Mouse (Mus musculus): ENCODE results near the gene Stn1. TPM values are rescaled to one million over a fixed set of nuclear protein-coding genes. Genes with fewer than 3 reads are reported as not detected.

Stn1 gene
- total and polyA plus RNA-seq, 3 experiments = 15.7 to 20.0 (median 15.8) TPM

- no peak overlapping the region for H3K27ac ChIP-seq
- no peaks in the 10 kb centered on the region for H3K36me3 ChIP-seq (ENCODE audit: control insufficient read depth, insufficient read depth, low read length)
- peaks cover 5% of the 10 kb centered on the region for H3K4me1 ChIP-seq (ENCODE audit: control insufficient read depth, insufficient read depth, low read length)
- DNase-seq = no peak
- no peak overlapping the region for H3K4me3 ChIP-seq
- no peaks in the 10 kb centered on the region for H3K27me3 ChIP-seq (ENCODE audit: control insufficient read depth, insufficient read depth, low read length)
- intact Hi-C loops (cut with DNase I) = loop anchor here (2.0 kb wide), 1 partner anchor 132 kb away; no protein-coding TSS in a partner anchor
- H3K9ac ChIP-seq (ENCODE audit: low read depth, low read length) = no peak overlapping the region
- H3K79me2 ChIP-seq (replicated peaks; ENCODE audit: control insufficient read depth, insufficient read depth, low read length) = no peaks in the 10 kb centered on the region
- WGBS = 92% methylated on average over 3 of the region's 3 CpGs
- no peak for TF ChIP-seq POLR2A (IDR thresholded peaks at IDR 0.05; ENCODE audit: insufficient read depth, low read depth, low read length)
- TF ChIP-seq EP300 (IDR thresholded peaks at IDR 0.05; ENCODE audit: insufficient read depth, low read depth, low read length) = no peak
- peak; percentile 41 for TF ChIP-seq CTCF (IDR thresholded peaks at IDR 0.05)
These were observed 48.1 kb downstream of the Stn1 start for GRCm38 (mm10) chr19:47489233-47489632.

DNA sequence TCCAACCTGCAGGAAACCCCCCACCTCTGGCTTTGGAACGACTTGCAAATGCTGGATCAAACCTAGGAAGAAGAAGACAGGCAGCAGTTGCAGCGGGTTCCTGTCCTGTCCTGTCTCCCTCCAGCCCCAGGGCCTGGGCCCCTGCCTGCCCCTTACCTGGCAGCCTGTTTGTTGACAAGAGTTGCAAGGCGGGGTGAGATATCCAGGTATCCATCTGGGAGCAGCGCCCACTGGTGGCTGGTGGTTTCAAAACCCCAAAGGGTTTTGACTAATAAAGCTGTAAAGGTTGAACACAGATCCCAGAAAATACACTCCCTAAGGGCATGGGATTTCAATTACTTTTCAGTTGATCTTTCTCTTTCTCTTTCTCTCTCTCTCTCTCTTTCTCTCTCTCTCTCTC lies 49.1 kb downstream of the Stn1 start:
- Histone ChIP-seq H3K27me3 (ENCODE audit: control insufficient read depth, insufficient read depth, low read length) (no peaks in the 10 kb centered on the region), H3K27ac (no peak overlapping the region), H3K4me1 (ENCODE audit: control insufficient read depth, insufficient read depth, low read length) (peaks cover 5% of the 10 kb centered on the region), H3K9ac (ENCODE audit: low read depth, low read length) (no peak overlapping the region), H3K4me3 (no peak overlapping the region), H3K79me2 (replicated peaks; ENCODE audit: control insufficient read depth, insufficient read depth, low read length) (no peaks in the 10 kb centered on the region), H3K36me3 (ENCODE audit: control insufficient read depth, insufficient read depth, low read length) (no peaks in the 10 kb centered on the region)
- intact Hi-C loops (cut with DNase I) = loop anchor here (2.0 kb wide), 1 partner anchor 131 kb away; no protein-coding TSS in a partner anchor
- DNase-seq = no peak
- TF ChIP-seq CTCF (IDR thresholded peaks at IDR 0.05) (peak; percentile 71), EP300 (IDR thresholded peaks at IDR 0.05; ENCODE audit: insufficient read depth, low read depth, low read length) (no peak), POLR2A (IDR thresholded peaks at IDR 0.05; ENCODE audit: insufficient read depth, low read depth, low read length) (no peak)
- 56% methylated on average over 4 of the region's 4 CpGs for WGBS

DNA sequence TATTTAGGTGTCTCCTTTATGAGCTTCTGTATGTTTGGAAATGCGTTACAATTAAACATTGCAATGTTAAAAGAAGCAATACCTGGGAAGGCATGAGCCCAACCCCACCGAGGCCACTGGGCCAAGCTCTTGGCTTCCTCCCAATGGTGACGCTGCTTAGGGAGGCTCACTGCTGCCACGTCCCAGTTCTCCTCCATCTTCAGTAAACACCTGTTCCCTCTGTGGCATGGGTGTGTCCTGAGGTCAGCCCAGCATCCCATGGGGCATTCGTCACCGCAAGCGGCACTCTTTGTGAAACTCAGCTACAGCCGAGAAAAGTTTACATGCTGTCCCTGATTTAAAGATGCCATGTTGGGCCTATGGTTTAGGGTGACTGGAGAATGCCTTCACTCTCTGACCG lies 49.7 kb downstream of the Stn1 start:
- Histone ChIP-seq H3K4me3 (no peak overlapping the region), H3K9ac (ENCODE audit: low read depth, low read length) (no peak overlapping the region), H3K79me2 (replicated peaks; ENCODE audit: control insufficient read depth, insufficient read depth, low read length) (no peaks in the 10 kb centered on the region), H3K36me3 (ENCODE audit: control insufficient read depth, insufficient read depth, low read length) (no peaks in the 10 kb centered on the region), H3K27me3 (ENCODE audit: control insufficient read depth, insufficient read depth, low read length) (no peaks in the 10 kb centered on the region), H3K27ac (no peak overlapping the region), H3K4me1 (ENCODE audit: control insufficient read depth, insufficient read depth, low read length) (peaks cover 5% of the 10 kb centered on the region)
- TF ChIP-seq POLR2A (IDR thresholded peaks at IDR 0.05; ENCODE audit: insufficient read depth, low read depth, low read length) = no peak
- TF ChIP-seq CTCF (IDR thresholded peaks at IDR 0.05) = no peak
- no peak for TF ChIP-seq EP300 (IDR thresholded peaks at IDR 0.05; ENCODE audit: insufficient read depth, low read depth, low read length)
- intact Hi-C loops (cut with DNase I) = no loop called here
- no peak for DNase-seq
- WGBS = 91% methylated on average over 9 of the region's 9 CpGs

GRCm38 (mm10) chr19:47485997-47486566 lies 51.2 kb downstream of the Stn1 start:
- DNase-seq = peak in 1 of 2 experiments; percentile 60
- TF ChIP-seq CTCF (IDR thresholded peaks at IDR 0.05) (no peak), POLR2A (IDR thresholded peaks at IDR 0.05; ENCODE audit: insufficient read depth, low read depth, low read length) (peak; percentile 29; the same call in 1 of the 2 replicates), EP300 (IDR thresholded peaks at IDR 0.05; ENCODE audit: insufficient read depth, low read depth, low read length) (peak; percentile 26; the same call in 1 of the 2 replicates)
- Histone ChIP-seq H3K4me3 (no peak overlapping the region), H3K27me3 (ENCODE audit: control insufficient read depth, insufficient read depth, low read length) (no peaks in the 10 kb centered on the region), H3K4me1 (ENCODE audit: control insufficient read depth, insufficient read depth, low read length) (peaks cover 5% of the 10 kb centered on the region), H3K9ac (ENCODE audit: low read depth, low read length) (peak overlapping the region; percentile 47), H3K27ac (peak overlapping the region; percentile 73), H3K79me2 (replicated peaks; ENCODE audit: control insufficient read depth, insufficient read depth, low read length) (no peaks in the 10 kb centered on the region), H3K36me3 (ENCODE audit: control insufficient read depth, insufficient read depth, low read length) (no peaks in the 10 kb centered on the region)
- WGBS = 5% methylated on average over 9 of the region's 9 CpGs
- intact Hi-C loops (cut with DNase I) = no loop called here

DNA sequence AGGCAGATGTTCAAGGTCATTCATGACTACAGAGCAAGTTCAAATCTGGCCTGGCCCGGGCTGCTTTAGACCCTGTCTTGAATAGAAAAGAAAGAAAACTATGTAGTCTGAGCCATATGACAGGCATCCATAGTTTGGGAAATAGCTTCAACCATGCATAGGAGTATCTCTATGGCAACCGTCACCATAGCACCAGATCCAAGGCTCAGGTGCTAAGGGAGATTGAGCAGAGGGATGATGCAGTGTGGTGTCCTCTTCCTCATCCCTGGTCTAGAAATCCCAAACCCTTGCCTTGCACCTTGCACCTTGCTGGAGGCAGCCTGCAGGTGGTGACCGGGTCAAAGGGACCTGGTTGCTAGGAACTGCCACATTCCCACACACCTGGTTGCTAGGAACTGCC lies 53.2 kb downstream of the Stn1 start:
- Histone ChIP-seq H3K4me1 (ENCODE audit: control insufficient read depth, insufficient read depth, low read length) (peaks cover 5% of the 10 kb centered on the region), H3K79me2 (replicated peaks; ENCODE audit: control insufficient read depth, insufficient read depth, low read length) (no peaks in the 10 kb centered on the region), H3K36me3 (ENCODE audit: control insufficient read depth, insufficient read depth, low read length) (no peaks in the 10 kb centered on the region), H3K9ac (ENCODE audit: low read depth, low read length) (no peak overlapping the region), H3K4me3 (no peak overlapping the region), H3K27me3 (ENCODE audit: control insufficient read depth, insufficient read depth, low read length) (no peaks in the 10 kb centered on the region), H3K27ac (no peak overlapping the region)
- no peak for TF ChIP-seq POLR2A (IDR thresholded peaks at IDR 0.05; ENCODE audit: insufficient read depth, low read depth, low read length)
- no peak for DNase-seq
- WGBS = 82% methylated on average over 3 of the region's 3 CpGs
- intact Hi-C loops (cut with DNase I) = no loop called here

DNA sequence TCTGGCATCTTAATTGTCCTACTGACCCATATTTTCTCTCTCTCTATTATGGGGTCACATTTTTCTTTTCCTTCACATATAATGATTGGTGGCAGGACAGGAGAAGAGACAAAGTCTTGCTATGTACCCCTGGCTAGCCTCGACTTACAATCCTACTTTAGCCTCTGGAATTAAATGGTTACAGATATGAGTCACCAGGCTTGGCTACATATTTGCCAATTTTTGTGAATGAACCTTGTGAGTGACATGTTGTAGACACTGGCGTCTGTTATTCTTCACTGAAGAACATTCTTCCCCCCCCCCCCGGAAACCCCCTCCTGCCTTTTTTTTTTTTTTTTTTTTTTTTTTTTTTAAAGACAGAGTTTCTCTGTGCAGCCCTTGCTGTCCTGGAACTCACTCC lies 54.0 kb downstream of the Stn1 start:
- WGBS = 52% methylated on average over 3 of the region's 3 CpGs
- H3K4me1 ChIP-seq (ENCODE audit: control insufficient read depth, insufficient read depth, low read length) = peaks cover 5% of the 10 kb centered on the region
- H3K4me3 ChIP-seq = no peak overlapping the region
- H3K36me3 ChIP-seq (ENCODE audit: control insufficient read depth, insufficient read depth, low read length) = no peaks in the 10 kb centered on the region
- intact Hi-C loops (cut with DNase I) = no loop called here
- no peak for DNase-seq
- H3K79me2 ChIP-seq (replicated peaks; ENCODE audit: control insufficient read depth, insufficient read depth, low read length) = no peaks in the 10 kb centered on the region
- H3K9ac ChIP-seq (ENCODE audit: low read depth, low read length) = no peak overlapping the region
- H3K27ac ChIP-seq = no peak overlapping the region
- H3K27me3 ChIP-seq (ENCODE audit: control insufficient read depth, insufficient read depth, low read length) = no peaks in the 10 kb centered on the region
- TF ChIP-seq CTCF (IDR thresholded peaks at IDR 0.05) = no peak
- TF ChIP-seq EP300 (IDR thresholded peaks at IDR 0.05; ENCODE audit: insufficient read depth, low read depth, low read length) = no peak
- no peak for TF ChIP-seq POLR2A (IDR thresholded peaks at IDR 0.05; ENCODE audit: insufficient read depth, low read depth, low read length)

All from heart, adult 2 months (tissue).